Mouse (Mus musculus): ENCODE results near the gene Celsr3.

Celsr3 gene

GRCm38 (mm10) chr9:108806379-108806778 is 19.7 kb upstream of the Celsr3 start:
- in situ Hi-C loops (cut with MboI, MseI), result no loop called here

- in situ Hi-C loops (cut with MboI, MseI), result no loop called here
Observed at GRCm38 (mm10) chr9:108806831-108807230, 19.3 kb upstream of the Celsr3 start.

GRCm38 (mm10) chr9:108807674-108808073 is 18.4 kb upstream of the Celsr3 start:
- in situ Hi-C loops (cut with MboI, MseI), result no loop called here

- in situ Hi-C loops (cut with MboI, MseI), result no loop called here
Observed at GRCm38 (mm10) chr9:108808163-108808665, 17.9 kb upstream of the Celsr3 start, which contains the start of gene Nckipsd. Gene Nckipsd (plus strand): TSS chr9:108808368.

GRCm38 (mm10) chr9:108809188-108809587 is 16.9 kb upstream of the Celsr3 start:
- in situ Hi-C loops (cut with MboI, MseI), result no loop called here

- in situ Hi-C loops (cut with MboI, MseI), result no loop called here
Observed at GRCm38 (mm10) chr9:108809723-108810122, 16.4 kb upstream of the Celsr3 start.

- in situ Hi-C loops (cut with MboI, MseI), result no loop called here
Observed at GRCm38 (mm10) chr9:108810516-108810915, 15.6 kb upstream of the Celsr3 start.

- in situ Hi-C loops (cut with MboI, MseI), result no loop called here
Observed at GRCm38 (mm10) chr9:108815557-108815956, 10.6 kb upstream of the Celsr3 start.

- in situ Hi-C loops (cut with MboI, MseI), result no loop called here
Observed at GRCm38 (mm10) chr9:108819495-108819894, 6.6 kb upstream of the Celsr3 start.

GRCm38 (mm10) chr9:108820077-108820476 is 6.0 kb upstream of the Celsr3 start:
- in situ Hi-C loops (cut with MboI, MseI), result loop anchor here (10.0 kb wide), 1 partner anchor 1425 kb away; the partner anchor contains the start of gene Cspg5

- in situ Hi-C loops (cut with MboI, MseI), result loop anchor here (10.0 kb wide), 1 partner anchor 1421 kb away; the partner anchor contains the start of gene Cspg5
Observed at GRCm38 (mm10) chr9:108824144-108824685, 1.9 kb upstream of the Celsr3 start.

GRCm38 (mm10) chr9:108824755-108825413 is 1.2 kb upstream of the Celsr3 start:
- in situ Hi-C loops (cut with MboI, MseI), result loop anchor here (10.0 to 25.0 kb wide), 2 partner anchors 1012 to 1420 kb away; partner anchors contain the start of genes Camp, Cspg5 and Nme6

- in situ Hi-C loops (cut with MboI, MseI), result loop anchor here (10.0 to 25.0 kb wide), 2 partner anchors 1010 to 1418 kb away; partner anchors contain the start of genes Camp, Cspg5 and Nme6
Observed at GRCm38 (mm10) chr9:108826700-108827340, 700 bp downstream of the Celsr3 start.

- in situ Hi-C loops (cut with MboI, MseI), result loop anchor here (10.0 to 25.0 kb wide), 2 partner anchors 1010 to 1417 kb away; partner anchors contain the start of genes Camp, Cspg5 and Nme6
Observed at GRCm38 (mm10) chr9:108827454-108827853, 1.3 kb downstream of the Celsr3 start.

GRCm38 (mm10) chr9:108827906-108828305 is 1.8 kb downstream of the Celsr3 start:
- in situ Hi-C loops (cut with MboI, MseI), result loop anchor here (10.0 to 25.0 kb wide), 2 partner anchors 1009 to 1417 kb away; partner anchors contain the start of genes Camp, Cspg5 and Nme6

- in situ Hi-C loops (cut with MboI, MseI), result loop anchor here (25.0 kb wide), 1 partner anchor 1006 kb away; the partner anchor contains the start of genes Camp and Nme6
Observed at GRCm38 (mm10) chr9:108831637-108832036, 5.5 kb downstream of the Celsr3 start.

- in situ Hi-C loops (cut with MboI, MseI), result loop anchor here (25.0 kb wide), 1 partner anchor 1005 kb away; the partner anchor contains the start of genes Camp and Nme6
Observed at GRCm38 (mm10) chr9:108832390-108833108, 6.4 kb downstream of the Celsr3 start.

GRCm38 (mm10) chr9:108842989-108843388 is 16.9 kb downstream of the Celsr3 start:
- in situ Hi-C loops (cut with MboI, MseI), result loop anchor here (25.0 kb wide), 1 partner anchor 994 kb away; the partner anchor contains the start of genes Camp and Nme6

- in situ Hi-C loops (cut with MboI, MseI), result loop anchor here (25.0 kb wide), 1 partner anchor 992 kb away; the partner anchor contains the start of genes Camp and Nme6
Observed at GRCm38 (mm10) chr9:108845390-108845789, 19.3 kb downstream of the Celsr3 start.

- in situ Hi-C loops (cut with MboI, MseI), result loop anchor here (25.0 kb wide), 1 partner anchor 990 kb away; the partner anchor contains the start of genes Camp and Nme6
Observed at GRCm38 (mm10) chr9:108847374-108847773, 21.3 kb downstream of the Celsr3 start.

GRCm38 (mm10) chr9:108848419-108848818 is 22.3 kb downstream of the Celsr3 start:
- in situ Hi-C loops (cut with MboI, MseI), result loop anchor here (25.0 kb wide), 1 partner anchor 989 kb away; the partner anchor contains the start of genes Camp and Nme6
